Mouse (Mus musculus) embryonic fibroblast, embryonic 13.5 days (primary cell): Measurements from ENCODE around the gene Clrn2.

ENCODE experiments used
- CTCF ChIP-seq: IDR thresholded peaks from 2 replicates; pipeline ENCODE4 v1.5.1; 2011; ENCODE audit warnings: mild to moderate bottlenecking, control low read depth, low read length, moderate library complexity, borderline replicate concordance; ENCODE audit not compliant: insufficient read depth
- POLR2A ChIP-seq: IDR thresholded peaks from 2 replicates; pipeline ENCODE4 v1.6.1; 2011; ENCODE audit warnings: low read depth, mild to moderate bottlenecking, control low read depth, low read length, moderate library complexity

- no peak for TF ChIP-seq CTCF
- TF ChIP-seq POLR2A: no peak
Measured at GRCm38 (mm10) chr5:45437826-45438225, 15.7 kb upstream of the Clrn2 start.
